Mouse (Mus musculus) stomach, postnatal 0 days (tissue): ENCODE results near the gene Mat2a.

Experiments used
- CTCF ChIP-seq: IDR thresholded peaks from 2 replicates; pipeline ENCODE4 v1.5.1; 2016; ENCODE audit warnings: antibody characterized with exemption, low read depth, mild to moderate bottlenecking, moderate library complexity
- EP300 ChIP-seq: optimal IDR thresholded peaks from 2 replicates; pipeline ENCODE3; 2016; ENCODE audit warnings: antibody characterized with exemption

- TF ChIP-seq EP300 (no peak), CTCF (no peak)
These were observed 39.4 kb downstream of the Mat2a start for GRCm38 (mm10) chr6:72399967-72400366.
